Mouse (Mus musculus) cortical plate, adult 2 months (tissue): ENCODE results near the gene Heg1.

Experiments
- CTCF ChIP-seq: fragments of 200-500 bp; IDR thresholded peaks from 2 replicates; pipeline ENCODE4 v1.5.1; 2011; ENCODE audit warnings: mild to moderate bottlenecking, control low read depth, low read length; ENCODE audit not compliant: insufficient read depth; ENCODE audit errors: extremely low read depth
- POLR2A ChIP-seq: fragments of 200-500 bp; IDR thresholded peaks from 2 replicates; pipeline ENCODE4 v1.6.1; 2011; ENCODE audit warnings: mild to moderate bottlenecking, low read length, control low read depth; ENCODE audit not compliant: insufficient read depth; ENCODE audit errors: extremely low read depth

DNA sequence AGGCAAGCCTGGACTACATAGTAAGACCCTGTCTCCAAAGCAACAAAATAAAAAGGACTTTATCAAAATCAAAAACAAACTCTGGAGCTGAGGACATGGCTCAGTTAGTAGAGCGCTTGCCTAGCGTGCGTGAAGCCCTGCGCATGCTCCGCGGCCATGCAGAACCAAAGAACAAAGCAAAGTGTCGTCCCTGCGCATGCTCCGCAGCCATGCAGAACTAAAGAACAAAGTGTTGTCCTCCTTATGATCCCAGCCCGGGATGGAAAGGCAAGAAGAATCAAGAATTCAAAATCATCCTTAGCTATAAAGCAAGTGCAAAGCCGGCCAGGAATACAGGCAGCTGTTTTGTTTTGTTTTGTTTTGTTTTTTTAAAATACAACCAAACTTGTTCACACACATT, 76.8 kb downstream of the Heg1 start:
- TF ChIP-seq CTCF (no peak), POLR2A (no peak)
